Mouse (Mus musculus) layer of hippocampus, adult 11-12 months (tissue): Measurements from ENCODE around the gene Nsf.
A peak's percentile ranks its signal among the peaks of the same experiment; 100 is the strongest.
"Not testable (repeated sequence)": the region's sequence is repeated elsewhere in the genome, so short reads cannot be mapped to it uniquely, and the experiment has no call there.

Experiments
- DNase-seq: peaks from one replicate; pipeline ENCODE4 v3.0.0; 2022; ENCODE audit warnings: low spot score

Nsf gene

DNA sequence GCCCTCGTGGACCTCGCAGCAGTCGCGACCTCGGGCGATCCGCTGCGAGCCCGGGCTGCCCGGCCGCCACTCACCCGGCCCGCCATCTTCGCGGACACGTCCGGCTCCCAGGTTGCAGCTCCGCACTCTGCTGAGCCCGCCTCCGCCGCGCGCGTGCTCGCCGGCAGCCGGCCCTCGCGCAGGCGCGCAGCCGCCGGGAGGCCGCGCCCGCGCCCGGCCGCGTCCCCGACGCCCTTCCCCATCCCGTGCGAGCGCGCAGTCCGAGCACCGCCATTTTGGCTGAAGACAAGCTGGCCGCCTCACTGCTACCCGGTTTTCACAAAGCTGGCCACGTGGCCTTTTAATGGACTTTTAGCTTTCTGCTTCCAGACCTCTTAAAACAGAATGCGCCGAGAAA is at the start of gene Nsf:
Gene Nsf (minus strand): TSS at position 161 of the 397 bp plus-strand sequence.
- DNase-seq = peak; percentile 84

DNA sequence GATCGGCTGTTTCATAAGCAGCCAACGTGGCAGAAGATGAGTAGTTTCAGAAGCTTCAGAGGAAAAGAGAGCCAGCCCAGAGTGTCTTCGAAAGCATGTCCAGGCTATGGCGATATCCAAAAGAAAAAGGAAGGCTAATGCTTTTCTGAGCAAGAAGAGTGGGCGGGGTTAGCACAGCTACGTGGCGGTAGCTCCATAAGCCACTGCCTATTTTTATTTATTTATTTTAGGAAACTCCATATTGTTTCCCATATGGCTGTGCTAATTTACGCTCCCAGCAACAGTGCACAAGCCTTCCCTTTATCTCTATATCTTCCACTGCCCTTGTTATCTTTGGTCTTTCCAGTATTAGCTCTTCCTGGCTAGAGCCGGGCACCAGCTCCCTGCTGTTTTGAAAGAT is 49.5 kb upstream of the Nsf start:
- DNase-seq = no peak

DNA sequence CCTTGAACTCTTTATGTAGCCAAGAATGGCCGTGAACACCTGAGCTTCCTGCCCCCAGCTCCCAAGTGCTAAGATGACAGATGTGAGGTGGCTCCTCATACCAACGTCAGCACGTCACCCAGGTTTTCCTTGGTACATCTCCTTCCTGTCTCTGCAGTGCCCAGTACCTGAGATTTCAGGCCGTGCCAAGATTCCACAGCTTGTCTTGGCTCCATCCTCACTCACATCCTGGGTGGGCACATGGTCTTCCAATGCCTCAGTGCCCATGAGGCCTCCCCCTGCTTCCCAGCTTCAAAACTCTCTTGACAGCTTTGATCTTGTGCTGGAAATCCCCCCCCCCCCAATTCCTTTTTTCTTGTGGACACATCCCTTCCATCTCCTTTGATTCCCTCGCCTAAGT is 48.3 kb upstream of the Nsf start:
- DNase-seq = no peak

- DNase-seq = no peak
Observed at GRCm38 (mm10) chr11:104001395-104001955, 47.6 kb upstream of the Nsf start.

GRCm38 (mm10) chr11:104000667-104001394 is 47.0 kb upstream of the Nsf start:
- DNase-seq = no peak

- DNase-seq = no peak
Observed at GRCm38 (mm10) chr11:103998737-103999136, 44.9 kb upstream of the Nsf start.

- DNase-seq = peak; percentile 83
Observed at GRCm38 (mm10) chr11:103997385-103997784, 43.5 kb upstream of the Nsf start.

DNA sequence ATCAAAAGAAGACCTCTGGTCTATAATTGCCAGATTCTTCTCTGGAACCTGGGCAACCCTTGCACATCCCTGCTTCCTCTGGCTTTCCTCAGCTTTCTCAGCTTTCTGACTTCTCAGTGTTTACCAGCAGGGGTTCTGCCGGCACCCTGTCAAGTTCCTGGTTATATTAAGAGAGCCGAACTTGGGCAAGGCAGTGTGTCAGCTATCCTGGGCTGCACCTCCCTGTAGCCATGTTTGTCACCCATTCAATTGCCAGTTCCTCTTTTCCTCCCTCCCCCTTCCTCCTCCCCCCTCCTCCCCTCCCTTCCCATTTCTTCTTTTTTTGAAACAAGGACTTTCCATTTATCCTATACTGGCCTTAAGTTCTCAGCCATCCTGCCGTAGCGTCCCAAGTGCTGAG is 38.8 kb upstream of the Nsf start:
- DNase-seq = no peak

DNA sequence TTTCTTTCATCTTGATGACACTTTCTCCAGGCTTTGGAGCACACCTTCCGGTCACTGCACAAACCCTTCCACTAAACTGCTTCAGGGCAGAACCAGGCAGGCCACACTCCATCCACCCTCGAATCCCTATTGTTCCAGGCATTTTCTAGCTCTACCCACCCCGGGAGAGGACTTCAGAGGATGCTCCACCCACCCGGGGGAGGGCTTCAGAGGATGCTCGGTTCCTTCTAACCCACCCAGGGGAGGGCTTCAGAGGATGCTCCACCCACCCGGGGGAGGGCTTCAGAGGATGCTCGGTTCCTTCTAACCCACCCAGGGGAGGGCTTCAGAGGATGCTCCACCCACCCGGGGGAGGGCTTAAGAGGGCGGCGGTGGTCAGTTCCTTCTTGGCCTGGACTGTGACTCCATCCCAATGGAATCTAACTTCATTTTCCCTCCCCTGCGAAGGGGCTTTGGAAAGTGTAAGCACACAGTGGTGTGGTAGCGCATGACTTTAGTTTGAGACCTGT is 36.2 kb upstream of the Nsf start:
- DNase-seq = not testable (repeated sequence)

GRCm38 (mm10) chr11:103987423-103987822 is 33.6 kb upstream of the Nsf start:
- peak; percentile 79 for DNase-seq

GRCm38 (mm10) chr11:103984067-103984466 is 30.2 kb upstream of the Nsf start:
- no peak for DNase-seq

- no peak for DNase-seq
Observed at GRCm38 (mm10) chr11:103981826-103982225, 28.0 kb upstream of the Nsf start.

DNA sequence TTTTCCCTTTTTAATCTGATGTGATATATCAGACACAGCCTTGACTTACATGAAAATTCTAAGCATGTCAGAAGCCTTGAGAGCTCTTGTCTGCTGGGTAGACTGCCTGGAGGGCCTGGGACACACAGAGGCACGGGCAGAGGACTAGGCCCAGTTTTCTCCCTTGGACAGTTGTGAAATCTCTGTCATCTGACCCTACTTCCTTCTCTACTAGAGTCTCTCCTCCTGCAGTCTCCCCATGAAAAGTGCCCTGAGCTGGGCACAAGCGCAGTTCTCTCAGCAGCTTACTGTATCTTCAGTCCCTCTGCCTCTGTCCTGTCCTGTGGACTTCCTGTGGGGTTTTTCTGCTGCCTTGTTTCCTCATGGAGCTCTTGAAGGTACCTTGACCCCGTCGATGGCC is 25.5 kb upstream of the Nsf start:
- DNase-seq = peak; percentile 33

GRCm38 (mm10) chr11:103970876-103971275 is 17.0 kb upstream of the Nsf start:
- no peak for DNase-seq

- DNase-seq = no peak
Observed at GRCm38 (mm10) chr11:103969278-103969677, 15.4 kb upstream of the Nsf start.

DNA sequence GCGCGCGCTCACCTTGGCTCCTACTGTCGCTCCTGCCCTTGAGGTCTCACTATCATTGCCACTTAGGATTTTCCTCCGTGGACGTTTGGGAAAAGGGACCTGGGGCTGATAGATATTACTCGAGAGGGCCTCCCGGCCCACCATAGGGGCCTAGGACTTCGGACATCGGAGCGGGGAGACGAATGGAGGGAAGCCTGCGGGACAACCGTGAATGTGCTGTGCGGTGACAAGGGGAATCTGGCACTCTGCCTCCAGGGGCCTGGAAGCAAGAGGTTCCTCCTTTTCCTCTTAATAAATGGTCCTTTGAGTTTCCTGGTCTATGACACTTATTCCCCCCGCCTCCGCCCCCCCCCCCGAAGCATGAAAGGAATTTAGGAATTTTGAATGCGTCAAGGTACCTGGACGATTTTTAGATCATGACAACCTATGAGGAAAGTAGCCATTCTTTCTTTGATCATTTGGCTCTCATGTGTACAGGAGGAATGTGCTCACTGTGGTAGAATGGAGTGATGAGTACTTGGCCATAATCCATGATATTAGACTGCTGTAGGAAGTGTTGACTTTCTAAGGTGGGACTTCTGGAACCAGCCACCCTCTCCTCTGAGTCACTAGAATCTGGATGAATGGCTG is 13.4 kb upstream of the Nsf start:
- peak; percentile 31 for DNase-seq

- no peak for DNase-seq
Observed at GRCm38 (mm10) chr11:103956866-103957265, 3.0 kb upstream of the Nsf start.

GRCm38 (mm10) chr11:103953032-103953895 is 592 bp downstream of the Nsf start:
- no peak for DNase-seq

DNA sequence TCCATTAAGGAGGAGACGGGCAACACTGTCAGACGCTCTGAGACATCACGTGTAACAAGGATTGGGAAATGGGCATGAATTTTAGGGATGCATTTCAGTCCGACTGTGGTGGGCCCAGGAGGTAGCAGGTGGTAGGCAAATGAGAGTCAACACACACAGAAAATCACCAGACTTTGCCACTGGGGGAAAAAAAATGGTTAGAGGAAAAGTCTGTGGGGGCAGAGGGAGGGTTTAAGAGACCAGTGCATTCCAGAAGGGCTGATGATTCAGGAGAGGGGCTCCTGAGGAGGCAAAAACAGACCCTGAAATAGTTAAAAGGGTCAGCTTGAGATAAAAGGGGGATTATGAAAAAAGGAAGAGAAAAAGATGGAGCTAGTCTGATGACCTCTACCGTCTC is 1.2 kb downstream of the Nsf start:
- DNase-seq = no peak

DNA sequence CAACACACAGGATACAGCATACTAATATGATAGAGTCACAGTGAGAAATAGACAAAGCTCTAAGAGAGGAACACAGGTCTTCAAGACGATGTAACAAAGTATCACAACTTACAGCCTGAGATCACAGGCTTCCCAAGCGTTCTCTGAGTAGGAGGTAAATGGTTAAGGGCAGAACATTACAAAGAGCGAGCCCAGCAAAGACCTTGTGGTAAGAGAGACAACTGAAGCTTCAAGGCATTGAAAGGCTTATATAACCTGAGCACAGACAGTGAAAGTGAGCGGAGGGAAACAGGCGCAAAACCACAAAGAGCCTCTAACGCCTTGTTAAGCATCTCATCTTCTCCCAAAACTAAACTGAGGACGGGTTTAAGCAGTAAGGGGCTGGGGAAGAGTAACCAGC is 2.8 kb downstream of the Nsf start:
- DNase-seq = no peak

GRCm38 (mm10) chr11:103948952-103949351 is 4.9 kb downstream of the Nsf start:
- no peak for DNase-seq

- DNase-seq = no peak
Observed at GRCm38 (mm10) chr11:103942740-103943139, 11.1 kb downstream of the Nsf start.
